In genomic region chr4:134321524-134321923, GRCm38 (mm10) we compare ENCODE assay signal across 23 mouse cellular contexts. TPM values are rescaled to one million over a fixed set of nuclear protein-coding genes. Genes with fewer than 3 reads are reported as not detected.
DNase-seq lines count a peak whose midpoint lies in the region; ATAC-seq and TF ChIP-seq lines count a peak whose summit lies in the region.
"Had no signal": no experiment of that assay in that cellular context is flagged by ENCODE, and none has a peak within 500 bp of the region (broad histone marks: within the 10 kb centered on the region; RNA-seq: fewer than 3 reads in every experiment).

No protein-coding gene starts in this region.

- no peak for TF ChIP-seq EP300 in heart, postnatal 0 days (IDR thresholded peaks at IDR 0.05; ENCODE audit: low read depth)
- no peak for TF ChIP-seq EP300 in ES-Bruce4 (IDR thresholded peaks at IDR 0.05; ENCODE audit: insufficient read depth, low read depth, low read length)

- H3K4me1 ChIP-seq in heart, postnatal 0 days (ENCODE audit: control insufficient read depth, insufficient read depth), result peaks cover 28% of the 10 kb centered on the region
- H3K4me1 ChIP-seq in lung, embryonic 14.5 days (ENCODE audit: insufficient read depth), result no peaks in the 10 kb centered on the region
- no peaks in the 10 kb centered on the region for H3K4me1 ChIP-seq in ES-Bruce4 (ENCODE audit: control insufficient read depth, insufficient read depth, low read length)
- H3K4me1 ChIP-seq: forebrain, embryonic 15.5 days; hindbrain, embryonic 15.5 days had no signal

- ATAC-seq in heart, postnatal 0 days (ENCODE audit: insufficient read depth, low read depth), result no peak
- ATAC-seq in lung, embryonic 14.5 days (ENCODE audit: insufficient read depth), result no peak
- ATAC-seq: forebrain, embryonic 15.5 days had no signal

- no peak overlapping the region for H3K9ac ChIP-seq in heart, postnatal 0 days (replicated peaks; ENCODE audit: low read depth, low read length)
- no peak overlapping the region for H3K9ac ChIP-seq in lung, embryonic 14.5 days
- no peak overlapping the region for H3K9ac ChIP-seq in ES-Bruce4 (ENCODE audit: low read depth, poor library complexity, severe bottlenecking)
- H3K9ac ChIP-seq: forebrain, embryonic 15.5 days; hindbrain, embryonic 15.5 days had no signal

- H3K9me3 ChIP-seq in heart, postnatal 0 days (replicated peaks; ENCODE audit: control insufficient read depth, low read length), result no peaks in the 10 kb centered on the region
- no peaks in the 10 kb centered on the region for H3K9me3 ChIP-seq in lung, embryonic 14.5 days (ENCODE audit: low read depth, low read length)
- H3K9me3 ChIP-seq in ES-Bruce4 (replicated peaks; ENCODE audit: control insufficient read depth, insufficient read depth, low read length, poor library complexity, severe bottlenecking), result no peaks in the 10 kb centered on the region
- H3K9me3 ChIP-seq: forebrain, embryonic 15.5 days; hindbrain, embryonic 15.5 days had no signal

- H3K27me3 ChIP-seq in heart, postnatal 0 days (ENCODE audit: control insufficient read depth, insufficient read depth, low read length), result no peaks in the 10 kb centered on the region
- H3K27me3 ChIP-seq in lung, embryonic 14.5 days (ENCODE audit: insufficient read depth, low read length), result no peaks in the 10 kb centered on the region
- H3K27me3 ChIP-seq in ES-Bruce4 (ENCODE audit: control insufficient read depth, insufficient read depth, low read length, poor library complexity, severe bottlenecking), result no peaks in the 10 kb centered on the region
- H3K27me3 ChIP-seq: forebrain, embryonic 15.5 days; hindbrain, embryonic 15.5 days had no signal

- TF ChIP-seq CTCF in heart, postnatal 0 days (IDR thresholded peaks at IDR 0.05; ENCODE audit: low read depth), result peak; percentile 51
- peak; percentile 37; the same call in 1 of the 2 replicates for TF ChIP-seq CTCF in lung, embryonic 14.5 days (IDR thresholded peaks at IDR 0.05; ENCODE audit: low read depth)
- TF ChIP-seq CTCF in ES-Bruce4 (IDR thresholded peaks at IDR 0.05; ENCODE audit: low read depth, low read length), result peak; percentile 45

- H3K36me3 ChIP-seq in heart, postnatal 0 days (replicated peaks; ENCODE audit: control insufficient read depth, insufficient read depth, low read length), result peaks cover 65% of the 10 kb centered on the region
- no peaks in the 10 kb centered on the region for H3K36me3 ChIP-seq in lung, embryonic 14.5 days (ENCODE audit: insufficient read depth)
- H3K36me3 ChIP-seq in ES-Bruce4 (ENCODE audit: control insufficient read depth, insufficient read depth, low read length, poor library complexity, severe bottlenecking), result no peaks in the 10 kb centered on the region
- H3K36me3 ChIP-seq: forebrain, embryonic 15.5 days; hindbrain, embryonic 15.5 days had no signal

- no peak overlapping the region for H3K4me2 ChIP-seq in heart, postnatal 0 days (ENCODE audit: low read depth, low read length)
- no peak overlapping the region for H3K4me2 ChIP-seq in lung, embryonic 14.5 days
- H3K4me2 ChIP-seq: forebrain, embryonic 15.5 days; hindbrain, embryonic 15.5 days had no signal

- no peak for DNase-seq in heart, postnatal 0 days (ENCODE audit: low spot score)
- DNase-seq in heart, postnatal 4 days, result no peak
- no peak for DNase-seq in lung, embryonic 14.5 days
- no peak for DNase-seq in lung, postnatal 25 days (ENCODE audit: low spot score)
- DNase-seq in induced T-regulatory cell, adult 2 months (ENCODE audit: low read depth), result peak; percentile 48
- no peak for DNase-seq in frontal cortex, postnatal 25 days (ENCODE audit: low spot score in 2 of 2)
- DNase-seq: cerebellum, adult 18-20 months; gastrocnemius, postnatal 10 days; kidney, adult 9 months; layer of hippocampus, postnatal 36 days; left cerebral cortex, postnatal 4 days; lung, postnatal 10 days; right cerebral cortex, adult 18-20 months; thymus, adult 2 months had no signal

- H3K27ac ChIP-seq in heart, postnatal 0 days (ENCODE audit: low read depth), result no peak overlapping the region
- no peak overlapping the region for H3K27ac ChIP-seq in lung, embryonic 14.5 days (ENCODE audit: low read depth)
- no peak overlapping the region for H3K27ac ChIP-seq in ES-Bruce4 (ENCODE audit: insufficient read depth, low read length)
- H3K27ac ChIP-seq: forebrain, embryonic 15.5 days; hindbrain, embryonic 15.5 days had no signal

- TF ChIP-seq POLR2A in ES-Bruce4 (IDR thresholded peaks at IDR 0.05; ENCODE audit: insufficient read depth, low read length), result no peak

- WGBS in heart, postnatal 0 days, result 58% methylated on average over 3 of the region's 3 CpGs
- WGBS in lung, embryonic 14.5 days, result 63% methylated on average over 3 of the region's 3 CpGs

- no peak overlapping the region for H3K4me3 ChIP-seq in heart, postnatal 0 days (ENCODE audit: low read depth, low read length)
- H3K4me3 ChIP-seq in lung, embryonic 14.5 days (ENCODE audit: low read depth, low read length), result no peak overlapping the region
- H3K4me3 ChIP-seq in ES-Bruce4 (ENCODE audit: low read depth, low read length), result no peak overlapping the region
- H3K4me3 ChIP-seq: erythroblast, embryonic 14.5 days; forebrain, embryonic 15.5 days; hindbrain, embryonic 15.5 days had no signal

RNA-seq across cellular contexts. Expression of gene Trim63, which starts 6.6 kb away (rescaled TPM):
- total RNA-seq in heart, postnatal 0 days (2014; rRNA removed; ENCODE audit: low replicate concordance), result 168 and 170 TPM in 2 replicates
- 248 and 281 TPM in 2 replicates for polyA plus RNA-seq in heart, postnatal 0 days (2015; fragmentation: Nextera tagmentation; extraction: Ambion mirVana)
- 100 to 1,000 TPM; 199 to 226 TPM for total RNA-seq in heart, postnatal 4 days (2021)
- polyA plus RNA-seq in lung, embryonic 14.5 days (2014; fragmentation: Nextera tagmentation; extraction: Ambion mirVana), result 0.28 TPM in 1 of 2 replicates, not detected in the other
- 5.4 and 7.4 TPM in 2 replicates for polyA plus RNA-seq in ES-Bruce4 (2011; ENCODE audit: insufficient read depth, insufficient read length, low read depth, missing spikeins)
- total RNA-seq: common myeloid progenitor, adult 5-6 weeks; layer of hippocampus, postnatal 36 days; megakaryocyte-erythroid progenitor cell, adult 5-6 weeks had no signal
- polyA plus RNA-seq: erythroblast, embryonic 14.5 days; liver, adult 2 months; stomach, embryonic 14.5 days had no signal

RNA-seq across cellular contexts. Expression of gene Slc30a2, which starts 21.5 kb away (rescaled TPM):
- 0.38 TPM in 1 of 2 replicates, not detected in the other for total RNA-seq in heart, postnatal 0 days (2014; rRNA removed; ENCODE audit: low replicate concordance)
- 0.16 and 0.33 TPM in 2 replicates for polyA plus RNA-seq in heart, postnatal 0 days (2015; fragmentation: Nextera tagmentation; extraction: Ambion mirVana)
- total RNA-seq in heart, postnatal 4 days (2021), result under 1 TPM; 0.29 to 0.61 TPM
- 0.05 TPM in 1 of 2 replicates, not detected in the other for polyA plus RNA-seq in lung, embryonic 14.5 days (2014; fragmentation: Nextera tagmentation; extraction: Ambion mirVana)
- 3.9 and 4.9 TPM in 2 replicates for polyA plus RNA-seq in ES-Bruce4 (2011; ENCODE audit: insufficient read depth, insufficient read length, low read depth, missing spikeins)
- total RNA-seq: common myeloid progenitor, adult 5-6 weeks; layer of hippocampus, postnatal 36 days; left cerebral cortex, postnatal 4 days; megakaryocyte-erythroid progenitor cell, adult 5-6 weeks had no signal
- polyA plus RNA-seq: erythroblast, embryonic 14.5 days; liver, adult 2 months; neural tube, embryonic 11.5 days; stomach, embryonic 14.5 days had no signal

RNA-seq across cellular contexts. Expression of gene Pdik1l, which starts 33.8 kb away (rescaled TPM):
- total RNA-seq in heart, postnatal 0 days (2014; rRNA removed; ENCODE audit: low replicate concordance), result 6.6 and 31.0 TPM in 2 replicates
- polyA plus RNA-seq in heart, postnatal 0 days (2015; fragmentation: Nextera tagmentation; extraction: Ambion mirVana), result 7.7 and 9.4 TPM in 2 replicates
- total RNA-seq in heart, postnatal 4 days (2021), result 10 to 100 TPM; 11.8 to 12.2 TPM
- polyA plus RNA-seq in lung, embryonic 14.5 days (2014; fragmentation: Nextera tagmentation; extraction: Ambion mirVana), result 21.2 and 21.4 TPM in 2 replicates
- polyA plus RNA-seq in ES-Bruce4 (2011; ENCODE audit: insufficient read depth, insufficient read length, low read depth, missing spikeins), result 12.0 and 14.1 TPM in 2 replicates

Comparison
In these comparisons a context has a peak if more than half of its experiments do, and no peak if none do; other contexts are left out.
1. RNA of gene Trim63, which starts 6.6 kb away (polyA plus RNA-seq): 248 to 281 TPM in heart, postnatal 0 days; 5.4 to 7.4 TPM in ES-Bruce4 and 0.28 TPM in lung, embryonic 14.5 days; every median in the first group is over 10 times any median in the second.
2. Peak in every context shown above with its lines, with median percentiles within 50 percentile points of each other: CTCF ChIP-seq.